Mouse (Mus musculus) c-Kit-negative CD71-positive TER-119-positive erythroid progenitor cells, embryonic 14.5 days (primary cell): ENCODE results near the gene Dpep1.

ENCODE experiments used
- DNase-seq: peaks from one replicate; pipeline ENCODE4 v3.0.0-alpha.2; 2013; ENCODE audit warnings: low read depth, low spot score

The Dpep1 gene

DNA sequence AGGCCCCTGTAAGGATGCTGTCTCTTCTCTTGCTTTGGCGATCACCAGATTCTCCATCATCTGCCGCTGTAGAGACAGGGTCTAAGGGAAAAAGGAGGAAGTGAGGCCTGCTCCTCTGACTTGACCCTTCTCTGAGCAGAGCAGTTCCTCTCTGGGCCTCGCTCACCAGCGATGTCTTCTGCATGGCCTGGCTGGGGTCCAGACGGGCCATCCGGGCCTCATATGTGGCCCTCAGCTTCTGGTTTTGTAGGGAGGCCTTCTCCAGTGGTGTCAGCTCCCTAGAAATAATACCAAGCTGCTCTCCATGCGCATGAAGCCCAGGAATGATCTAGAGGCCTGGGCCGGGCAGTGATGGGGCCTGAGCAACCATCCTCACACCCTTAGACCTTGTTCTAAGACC, 62.6 kb downstream of the Dpep1 start:
- DNase-seq: no peak

- DNase-seq: no peak
Measured at GRCm38 (mm10) chr8:123250940-123251339, 64.9 kb downstream of the Dpep1 start.
